Mouse (Mus musculus): Measurements from ENCODE around the gene Ptbp3.

DNA sequence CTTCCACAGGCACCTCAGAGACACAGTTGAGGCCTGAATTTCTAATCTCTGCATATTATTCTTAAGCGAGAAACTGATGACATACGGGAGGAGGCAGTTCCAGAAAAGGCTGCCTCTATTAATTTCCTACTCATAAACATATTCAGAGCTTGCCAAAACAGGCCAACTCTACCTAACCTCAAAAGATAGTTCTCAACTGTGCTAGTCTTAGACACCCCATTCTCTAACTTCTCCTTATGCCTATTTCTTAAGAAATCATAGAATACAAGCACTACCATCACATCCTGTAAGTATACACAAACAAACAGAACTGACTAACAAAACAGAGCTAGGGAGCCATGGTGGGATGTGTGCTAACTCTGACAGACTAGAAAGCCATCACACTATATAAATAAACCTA lies 4.5 kb downstream of the Ptbp3 start:
- no peak for TF ChIP-seq CTCF (IDR thresholded peaks at IDR 0.05)
- no peak for TF ChIP-seq POLR2A (IDR thresholded peaks at IDR 0.05; ENCODE audit: insufficient read depth, low read depth, low read length)

Measured in heart, adult 2 months (tissue).